Mouse (Mus musculus): ENCODE results near the gene Kcnt2.

The Kcnt2 gene

GRCm38 (mm10) chr1:140390301-140390700 lies 144.3 kb downstream of the Kcnt2 start:
- 70% methylated on average over 4 of the region's 4 CpGs for WGBS

GRCm38 (mm10) chr1:140406631-140407288 lies 160.8 kb downstream of the Kcnt2 start:
- WGBS, result 83% methylated on average over 4 of the region's 4 CpGs

GRCm38 (mm10) chr1:140415761-140416160 lies 169.8 kb downstream of the Kcnt2 start:
- 71% methylated on average over 1 of the region's 1 CpGs for WGBS

GRCm38 (mm10) chr1:140429284-140429850 lies 183.4 kb downstream of the Kcnt2 start:
- WGBS, result 44% methylated on average over 2 of the region's 2 CpGs

- 77% methylated on average over 1 of the region's 1 CpGs for whole genome bisulfite sequencing
Observed at GRCm38 (mm10) chr1:140432039-140432438, 186.1 kb downstream of the Kcnt2 start.

GRCm38 (mm10) chr1:140434791-140435190 lies 188.8 kb downstream of the Kcnt2 start:
- 56% methylated on average over 2 of the region's 2 CpGs for WGBS

- 57% methylated on average over 5 of the region's 5 CpGs for WGBS
Observed at GRCm38 (mm10) chr1:140438176-140438575, 192.2 kb downstream of the Kcnt2 start.

GRCm38 (mm10) chr1:140443904-140444303 lies 197.9 kb downstream of the Kcnt2 start:
- WGBS, result 84% methylated on average over 1 of the region's 1 CpGs

- 89% methylated on average over 5 of the region's 5 CpGs for WGBS
Observed at GRCm38 (mm10) chr1:140444394-140444793, 198.4 kb downstream of the Kcnt2 start.

GRCm38 (mm10) chr1:140451461-140451860 lies 205.5 kb downstream of the Kcnt2 start:
- 90% methylated on average over 3 of the region's 3 CpGs for WGBS

- WGBS, result 89% methylated on average over 1 of the region's 1 CpGs
Observed at GRCm38 (mm10) chr1:140451924-140452323, 206.0 kb downstream of the Kcnt2 start.

- WGBS, result 50% methylated on average over 2 of the region's 2 CpGs
Observed at GRCm38 (mm10) chr1:140455903-140456302, 209.9 kb downstream of the Kcnt2 start.

- WGBS, result 63% methylated on average over 2 of the region's 2 CpGs
Observed at GRCm38 (mm10) chr1:140456873-140457272, 210.9 kb downstream of the Kcnt2 start.

GRCm38 (mm10) chr1:140468315-140468714 lies 222.4 kb downstream of the Kcnt2 start:
- WGBS, result 48% methylated on average over 4 of the region's 4 CpGs

GRCm38 (mm10) chr1:140469586-140469985 lies 223.6 kb downstream of the Kcnt2 start:
- WGBS, result 94% methylated on average over 1 of the region's 1 CpGs

GRCm38 (mm10) chr1:140476921-140477320 lies 231.0 kb downstream of the Kcnt2 start:
- WGBS, result 38% methylated on average over 2 of the region's 2 CpGs

GRCm38 (mm10) chr1:140484016-140484415 lies 238.1 kb downstream of the Kcnt2 start:
- 87% methylated on average over 1 of the region's 1 CpGs for WGBS

- 39% methylated on average over 2 of the region's 2 CpGs for WGBS
Observed at GRCm38 (mm10) chr1:140489816-140490215, 243.9 kb downstream of the Kcnt2 start.

GRCm38 (mm10) chr1:140491406-140491805 lies 245.4 kb downstream of the Kcnt2 start:
- WGBS, result 36% methylated on average over 1 of the region's 1 CpGs

GRCm38 (mm10) chr1:140492237-140492636 lies 246.3 kb downstream of the Kcnt2 start:
- 48% methylated on average over 2 of the region's 2 CpGs for WGBS

- WGBS, result 21% methylated on average over 4 of the region's 4 CpGs
Observed at GRCm38 (mm10) chr1:140531285-140531908, 285.4 kb downstream of the Kcnt2 start.

GRCm38 (mm10) chr1:140542066-140542465 lies 296.1 kb downstream of the Kcnt2 start:
- 76% methylated on average over 3 of the region's 3 CpGs for WGBS

GRCm38 (mm10) chr1:140572141-140572540 lies 326.2 kb downstream of the Kcnt2 start:
- 90% methylated on average over 7 of the region's 7 CpGs for WGBS

Measured in cerebral cortex, adult 2 months (tissue).